Mouse (Mus musculus) liver, embryonic 14.5 days (tissue): ENCODE measurements at regions not wholly inside any gene's neighbourhood (a gene's known extent, or its start where the extent isn't known, plus 50 kb on each side); places are given as distances from the start of the nearest gene placed in this dataset.

ENCODE experiments used
- ATAC-seq: fragments of 200-750 bp; cut with Nextera tagmentation; 2 replicates; pipeline ENCODE4 v1.8.0; 2017; ENCODE audit warnings: moderate number of reproducible peaks, mild to moderate bottlenecking, moderate library complexity; ENCODE audit not compliant: insufficient read depth
- DNase-seq, 3 experiments: peaks; one replicate each; pipeline ENCODE4 v3.0.0-alpha.2; 2012 to 2013; ENCODE audit warnings: low read depth in 3 of 3, low spot score in 3 of 3
- H3K27ac ChIP-seq: fragments of 300-500 bp; sonication (generic); 2 replicates; pipeline ENCODE4 v1.5.1; 2014; ENCODE audit warnings: moderate library complexity, mild to moderate bottlenecking, control low read depth, inconsistent platforms
- H3K27me3 ChIP-seq: fragments of 300-500 bp; sonication (generic); 2 replicates; pipeline ENCODE4 v1.6.1; 2014; ENCODE audit warnings: mild to moderate bottlenecking, low read length, moderate library complexity; ENCODE audit not compliant: control insufficient read depth, insufficient read depth
- H3K36me3 ChIP-seq: fragments of 300-500 bp; sonication (generic); replicated peaks from 2 replicates; pipeline ENCODE4 v1.6.1; 2014; ENCODE audit warnings: low read depth; ENCODE audit not compliant: control insufficient read depth, insufficient read depth
- H3K4me1 ChIP-seq, 2 experiments: fragments of 200-500 bp in 1 of 2; fragments of 300-500 bp in 1 of 2; sonication (generic) in 1 of 2; replicated peaks; 2 replicates each; pipeline ENCODE4 v1.6.1; 2012 to 2014; ENCODE audit warnings: antibody characterized with exemption in 1 of 2, inconsistent platforms in 1 of 2, low read length in 1 of 2; ENCODE audit not compliant: control insufficient read depth in 2 of 2, insufficient read depth in 2 of 2
- H3K4me2 ChIP-seq: fragments of 300-500 bp; sonication (generic); 2 replicates; pipeline ENCODE4 v1.6.1; 2014; ENCODE audit warnings: low read depth, mild to moderate bottlenecking, control low read depth, moderate library complexity
- H3K4me3 ChIP-seq, 2 experiments: fragments of 200-500 bp in 1 of 2; fragments of 300-500 bp in 1 of 2; sonication (generic) in 1 of 2; 2 replicates each; pipeline ENCODE4 v1.5.1; 2012 to 2014; ENCODE audit warnings: low read depth in 2 of 2, low read length in 2 of 2, mild to moderate bottlenecking in 2 of 2, control low read depth in 1 of 2, inconsistent platforms in 1 of 2, moderate library complexity in 1 of 2; ENCODE audit not compliant: insufficient read depth in 1 of 2
- H3K9ac ChIP-seq: fragments of 300-500 bp; sonication (generic); replicated peaks from 2 replicates; pipeline ENCODE4 v1.6.1; 2014; ENCODE audit warnings: mild to moderate bottlenecking, control low read depth, moderate library complexity
- H3K9me3 ChIP-seq: fragments of 300-500 bp; sonication (generic); 2 replicates; pipeline ENCODE4 v1.6.1; 2016; ENCODE audit warnings: low read length, mixed read lengths; ENCODE audit not compliant: control insufficient read depth
- CTCF ChIP-seq: IDR thresholded peaks from 2 replicates; pipeline ENCODE4 v1.5.1; 2016; ENCODE audit warnings: antibody characterized with exemption, low read depth, control low read depth
- EP300 ChIP-seq: IDR thresholded peaks from 2 replicates; pipeline ENCODE4 v1.6.1; 2016; ENCODE audit warnings: antibody characterized with exemption, low read depth
- WGBS: fragments of 180-500 bp; shearing (Covaris S2); extraction: QIAGEN DNeasy Blood & Tissue Kit; methylation state at CpG from one replicate; pipeline ENCODE4 v1.1.7; 2014; ENCODE audit not compliant: insufficient replicate concordance; 5-methylcytosine and 5-hydroxymethylcytosine counted together

DNA sequence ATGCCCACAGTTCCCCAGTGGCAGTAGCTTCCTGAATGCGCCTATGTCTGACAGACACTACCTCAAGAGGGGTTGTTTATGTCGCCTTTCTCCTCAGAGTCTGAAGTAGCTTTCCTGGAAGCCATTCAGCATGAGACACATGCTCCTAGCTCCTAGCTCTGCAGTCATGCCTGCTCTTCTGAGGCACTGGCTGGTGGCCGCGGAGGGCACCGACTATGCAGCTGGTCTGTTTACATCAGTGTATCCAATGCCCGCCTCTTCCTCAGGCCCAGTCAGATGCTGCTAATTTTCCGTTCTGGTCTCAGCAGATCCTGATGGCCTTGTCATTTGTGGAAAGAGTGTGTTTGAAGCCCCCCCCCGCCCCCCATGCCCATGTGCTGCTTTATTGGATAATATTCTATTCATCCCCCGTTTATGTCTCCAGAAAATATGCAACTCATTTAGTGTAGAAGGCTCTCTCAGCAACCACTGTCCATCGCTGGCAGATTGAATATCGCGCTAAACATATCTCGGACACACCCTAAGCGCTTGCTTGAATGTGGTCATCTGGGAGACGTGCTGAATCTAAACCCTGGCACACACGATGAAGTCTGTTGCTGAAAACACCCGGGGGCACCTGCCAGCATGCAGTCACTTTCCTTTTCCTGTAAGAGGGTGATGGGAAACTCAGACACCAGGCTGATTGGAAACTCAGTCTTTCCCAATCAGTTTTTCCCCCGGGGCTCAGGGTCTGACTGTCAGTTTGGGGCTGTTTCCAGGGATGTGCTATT, 73.9 kb downstream of the Ackr3 start:
- Histone ChIP-seq H3K9ac (no peak overlapping the region), H3K27ac (no peak overlapping the region), H3K4me2 (no peak overlapping the region), H3K27me3 (no peaks in the 10 kb centered on the region), H3K9me3 (no peaks in the 10 kb centered on the region), H3K36me3 (no peaks in the 10 kb centered on the region), H3K4me1 (peaks cover 42 to 55% of the 10 kb centered on the region in 2 experiments), H3K4me3 (no peak overlapping the region)
- no peak for ATAC-seq
- 71% methylated on average over 18 of the region's 18 CpGs for WGBS
- TF ChIP-seq CTCF, result no peak
- TF ChIP-seq EP300, result no peak
- DNase-seq, result no peak

DNA sequence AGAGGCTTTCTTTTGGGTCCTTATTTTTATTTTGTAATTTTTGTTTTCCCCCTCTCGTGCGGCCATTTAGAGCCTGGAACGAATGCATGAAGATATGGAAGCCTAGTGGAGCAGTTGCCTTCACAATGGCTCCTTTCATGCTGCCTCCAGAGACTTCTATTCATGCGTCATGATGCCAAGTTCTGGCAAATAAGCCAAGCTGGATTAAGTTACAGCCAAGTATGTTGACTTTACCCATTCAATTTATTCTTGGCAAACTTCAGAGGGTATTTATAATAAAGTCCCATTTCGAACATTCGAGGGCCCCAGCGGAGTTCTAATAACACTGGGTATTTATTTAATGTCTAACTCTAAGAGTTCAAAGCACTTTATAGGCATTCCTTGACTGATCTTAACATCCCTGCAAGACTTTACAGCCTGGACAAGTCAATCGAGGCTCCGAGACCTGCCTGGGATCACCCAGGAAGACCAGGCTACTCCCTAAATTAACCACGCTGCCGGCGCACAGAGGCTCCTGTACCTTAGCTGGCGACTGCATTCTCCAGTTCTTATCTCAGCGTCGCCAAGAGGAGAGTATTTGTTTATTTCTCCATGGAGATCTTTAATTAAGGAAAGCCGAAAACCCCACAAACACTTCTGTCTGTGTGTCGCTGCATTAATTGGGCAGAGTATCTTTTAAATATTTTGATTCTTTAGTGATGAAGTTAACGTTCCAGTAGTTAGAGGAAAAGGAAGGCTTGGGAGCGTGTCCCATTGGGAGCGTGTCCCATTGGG, 75.5 kb downstream of the Ackr3 start:
- ATAC-seq, result no peak
- Histone ChIP-seq H3K4me2 (no peak overlapping the region), H3K4me1 (peaks cover 46 to 60% of the 10 kb centered on the region in 2 experiments), H3K27me3 (no peaks in the 10 kb centered on the region), H3K9ac (no peak overlapping the region), H3K36me3 (no peaks in the 10 kb centered on the region), H3K9me3 (no peaks in the 10 kb centered on the region), H3K4me3 (no peak overlapping the region), H3K27ac (no peak overlapping the region)
- 66% methylated on average over 20 of the region's 20 CpGs for WGBS
- TF ChIP-seq EP300, result no peak
- TF ChIP-seq CTCF, result no peak
- DNase-seq, result no peak

DNA sequence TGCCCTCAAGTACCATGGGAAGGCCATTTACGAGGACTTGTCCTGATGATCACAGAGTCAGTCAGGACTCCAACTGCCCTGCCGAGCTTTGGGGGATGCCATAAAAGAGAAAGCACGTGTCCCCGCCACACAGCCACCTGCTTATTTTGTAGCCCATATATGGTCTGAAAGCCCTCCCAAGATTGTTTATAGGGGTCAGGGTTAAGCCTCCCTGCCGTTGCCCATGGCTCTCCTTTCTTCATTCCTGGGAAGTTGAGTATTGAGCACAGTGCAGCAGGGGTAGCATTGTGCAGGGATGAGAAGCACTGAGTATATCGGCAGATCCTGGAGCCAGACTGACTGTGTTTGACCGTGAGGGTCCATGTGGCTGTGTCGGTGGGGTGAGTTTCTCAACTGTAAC, 76.4 kb downstream of the Ackr3 start:
- no peaks in the 10 kb centered on the region for H3K27me3 ChIP-seq
- no peak for ATAC-seq
- H3K4me1 ChIP-seq, result peaks cover 44 to 61% of the 10 kb centered on the region in 2 experiments
- H3K27ac ChIP-seq, result no peak overlapping the region
- H3K4me3 ChIP-seq, result no peak overlapping the region
- no peaks in the 10 kb centered on the region for H3K9me3 ChIP-seq
- TF ChIP-seq CTCF, result no peak
- TF ChIP-seq EP300, result no peak
- no peak overlapping the region for H3K4me2 ChIP-seq
- H3K9ac ChIP-seq, result no peak overlapping the region
- no peaks in the 10 kb centered on the region for H3K36me3 ChIP-seq
- WGBS, result 66% methylated on average over 8 of the region's 8 CpGs
- DNase-seq, result no peak

DNA sequence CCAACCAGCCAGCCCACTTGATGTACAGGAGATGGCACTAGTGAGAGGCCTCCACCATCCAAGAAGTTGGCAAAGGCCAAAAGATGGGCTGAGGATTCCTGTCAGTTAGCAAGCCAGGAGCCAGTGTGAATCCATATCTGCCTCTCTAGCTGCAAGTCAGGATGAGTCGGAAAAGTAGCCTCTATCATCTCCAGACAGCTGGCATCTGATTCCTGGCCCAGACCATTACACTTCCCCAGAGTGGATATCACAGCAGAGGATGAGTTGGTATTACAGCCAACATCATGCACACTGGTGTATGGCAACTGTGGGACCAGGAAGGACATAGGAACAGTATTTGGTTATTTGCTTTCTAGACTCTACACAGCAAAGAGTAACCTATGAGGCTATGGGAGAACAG, 77.5 kb downstream of the Ackr3 start:
- Histone ChIP-seq H3K4me1 (peaks cover 36 to 55% of the 10 kb centered on the region in 2 experiments), H3K9me3 (no peaks in the 10 kb centered on the region), H3K27ac (peak overlapping the region; percentile 65; the same call in 1 of the 2 replicates), H3K9ac (no peak overlapping the region), H3K27me3 (no peaks in the 10 kb centered on the region), H3K4me3 (no peak overlapping the region), H3K4me2 (no peak overlapping the region), H3K36me3 (no peaks in the 10 kb centered on the region)
- 50% methylated on average over 1 of the region's 1 CpGs for WGBS
- ATAC-seq, result peak; percentile 81
- TF ChIP-seq EP300 (peak; percentile 85), CTCF (peak; percentile 39)
- peak in 2 of 3 experiments; percentile 36 to 39 for DNase-seq

- no peaks in the 10 kb centered on the region for H3K36me3 ChIP-seq
- no peaks in the 10 kb centered on the region for H3K27me3 ChIP-seq
- ATAC-seq (no peak), DNase-seq (no peak)
- 82% methylated on average over 6 of the region's 6 CpGs for WGBS
- H3K4me1 ChIP-seq, result peaks cover 31 to 48% of the 10 kb centered on the region in 2 experiments
- H3K4me3 ChIP-seq, result no peak overlapping the region
- peak overlapping the region; percentile 65 for H3K27ac ChIP-seq
- no peaks in the 10 kb centered on the region for H3K9me3 ChIP-seq
- H3K9ac ChIP-seq, result no peak overlapping the region
- H3K4me2 ChIP-seq, result no peak overlapping the region
- TF ChIP-seq EP300 (no peak), CTCF (no peak)
These were observed 78.2 kb downstream of the Ackr3 start for GRCm38 (mm10) chr1:90281956-90282355.
